Mouse (Mus musculus) layer of hippocampus, adult 9-10 months (tissue): ENCODE data around the gene Cacna2d2.

Experiments used
- DNase-seq: peaks from one replicate; pipeline ENCODE4 v3.0.0; 2022; ENCODE audit warnings: low spot score

Cacna2d2 gene

GRCm38 (mm10) chr9:107399491-107399971, at the start of gene Cacna2d2:
Gene Cacna2d2 (plus strand): TSS chr9:107399612.
- no peak for DNase-seq

GRCm38 (mm10) chr9:107354826-107355225, 44.6 kb upstream of the Cacna2d2 start:
- no peak for DNase-seq

- DNase-seq: peak; percentile 67
These were observed 43.3 kb upstream of the Cacna2d2 start for GRCm38 (mm10) chr9:107355870-107356765.

- peak; percentile 63 for DNase-seq
These were observed 41.8 kb upstream of the Cacna2d2 start for GRCm38 (mm10) chr9:107357651-107358050.

- DNase-seq: no peak
These were observed 38.4 kb upstream of the Cacna2d2 start for GRCm38 (mm10) chr9:107360989-107361388.

- peak; percentile 27 for DNase-seq
These were observed 32.8 kb upstream of the Cacna2d2 start for GRCm38 (mm10) chr9:107366644-107367043.

GRCm38 (mm10) chr9:107368302-107368701, 31.1 kb upstream of the Cacna2d2 start:
- DNase-seq: no peak

GRCm38 (mm10) chr9:107369270-107370105, 29.9 kb upstream of the Cacna2d2 start:
- DNase-seq: no peak

GRCm38 (mm10) chr9:107370106-107370463, 29.3 kb upstream of the Cacna2d2 start:
- no peak for DNase-seq

GRCm38 (mm10) chr9:107372441-107372840, 27.0 kb upstream of the Cacna2d2 start:
- no peak for DNase-seq

- DNase-seq: no peak
These were observed 24.8 kb upstream of the Cacna2d2 start for GRCm38 (mm10) chr9:107374623-107375022.

- no peak for DNase-seq
These were observed 24.0 kb upstream of the Cacna2d2 start for GRCm38 (mm10) chr9:107375451-107375850.

- no peak for DNase-seq
These were observed 21.4 kb upstream of the Cacna2d2 start for GRCm38 (mm10) chr9:107377961-107378512.

- DNase-seq: no peak
These were observed 17.7 kb upstream of the Cacna2d2 start for GRCm38 (mm10) chr9:107381723-107382122.

- DNase-seq: no peak
These were observed 15.0 kb upstream of the Cacna2d2 start for GRCm38 (mm10) chr9:107384396-107384795.

- DNase-seq: no peak
These were observed 12.7 kb upstream of the Cacna2d2 start for GRCm38 (mm10) chr9:107386722-107387121.

- DNase-seq: no peak
These were observed 11.7 kb upstream of the Cacna2d2 start for GRCm38 (mm10) chr9:107387708-107388107.

GRCm38 (mm10) chr9:107388263-107388662, 11.1 kb upstream of the Cacna2d2 start:
- DNase-seq: no peak

GRCm38 (mm10) chr9:107396397-107396796, 3.0 kb upstream of the Cacna2d2 start:
- no peak for DNase-seq

- no peak for DNase-seq
These were observed 444 bp upstream of the Cacna2d2 start for GRCm38 (mm10) chr9:107398968-107399367.

- no peak for DNase-seq
These were observed 674 bp downstream of the Cacna2d2 start for GRCm38 (mm10) chr9:107400060-107400511.

- DNase-seq: no peak
These were observed 1.4 kb downstream of the Cacna2d2 start for GRCm38 (mm10) chr9:107400666-107401285.
